14 mouse cellular contexts compared by ENCODE assay signal in the genomic region with DNA sequence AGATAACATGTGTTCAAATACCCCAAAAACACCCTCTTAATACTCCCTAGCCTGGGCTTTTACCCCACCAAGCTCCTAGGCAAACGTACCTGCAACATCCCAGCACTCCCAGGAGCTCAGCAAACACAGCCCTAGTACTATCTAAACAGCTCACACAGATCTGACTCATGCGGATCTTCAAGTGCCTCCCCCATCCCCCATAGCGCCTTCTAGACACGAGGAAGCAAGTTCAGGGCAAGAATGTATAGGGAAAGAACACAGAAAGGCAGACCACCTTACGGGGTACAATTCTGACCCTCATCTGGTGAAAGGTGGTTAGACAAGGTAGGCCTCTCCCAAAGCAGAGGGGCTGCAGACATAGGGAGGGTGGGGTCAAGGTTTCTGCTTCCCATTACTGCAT. TPM values are rescaled to one million over a fixed set of nuclear protein-coding genes. Genes with fewer than 3 reads are reported as not detected.
DNase-seq lines count a peak whose midpoint lies in the region; ATAC-seq and TF ChIP-seq lines count a peak whose summit lies in the region.
"Had no signal": no experiment of that assay in that cellular context is flagged by ENCODE, and none has a peak within 500 bp of the region (broad histone marks: within the 10 kb centered on the region; RNA-seq: fewer than 3 reads in every experiment).

No protein-coding gene starts in this region.

- peak; percentile 67 for ATAC-seq in liver, embryonic 13.5 days (ENCODE audit: low read depth)
- ATAC-seq in forebrain, embryonic 16.5 days = no peak
- ATAC-seq: Patski had no signal

- no peak for TF ChIP-seq CTCF in layer of hippocampus, adult 2 months (conservative IDR thresholded peaks at IDR 0.05)

- WGBS in liver, embryonic 13.5 days (ENCODE audit: insufficient replicate concordance) = 21% methylated on average over 5 of the region's 5 CpGs
- WGBS in forebrain, embryonic 16.5 days = 53% methylated on average over 5 of the region's 5 CpGs

- H3K36me3 ChIP-seq in liver, embryonic 13.5 days = no peaks in the 10 kb centered on the region
- 0 out of 2 replicates have a peak, but pooled peaks cover 2% of the 10 kb centered on the region for H3K36me3 ChIP-seq in forebrain, embryonic 16.5 days (ENCODE audit: control insufficient read depth, insufficient read depth)
- H3K36me3 ChIP-seq: embryonic facial prominence, embryonic 13.5 days; lung, embryonic 15.5 days had no signal

- peaks cover 7% of the 10 kb centered on the region for H3K27me3 ChIP-seq in liver, embryonic 13.5 days
- H3K27me3 ChIP-seq in forebrain, embryonic 16.5 days (replicated peaks; ENCODE audit: control insufficient read depth, insufficient read depth, low read length) = no peaks in the 10 kb centered on the region
- H3K27me3 ChIP-seq: embryonic facial prominence, embryonic 13.5 days; lung, embryonic 15.5 days; Patski had no signal

- H3K9me3 ChIP-seq in liver, embryonic 13.5 days (replicated peaks) = no peaks in the 10 kb centered on the region; the same call in 1 of the 2 replicates
- H3K9me3 ChIP-seq in forebrain, embryonic 16.5 days (ENCODE audit: control insufficient read depth, low read length) = no peaks in the 10 kb centered on the region
- H3K9me3 ChIP-seq: embryonic facial prominence, embryonic 13.5 days; lung, embryonic 15.5 days had no signal

- H3K4me1 ChIP-seq in liver, embryonic 13.5 days (replicated peaks) = peaks cover 21% of the 10 kb centered on the region
- H3K4me1 ChIP-seq in forebrain, embryonic 16.5 days (replicated peaks; ENCODE audit: control insufficient read depth, insufficient read depth, low read length) = peaks cover 11% of the 10 kb centered on the region

- no peak overlapping the region for H3K4me3 ChIP-seq in layer of hippocampus, adult 2 months
- H3K4me3 ChIP-seq in liver, embryonic 13.5 days (replicated peaks) = no peak overlapping the region
- no peak overlapping the region for H3K4me3 ChIP-seq in forebrain, embryonic 16.5 days (replicated peaks; ENCODE audit: low read length)
- H3K4me3 ChIP-seq: embryonic facial prominence, embryonic 13.5 days; lung, embryonic 15.5 days had no signal

- H3K4me2 ChIP-seq in liver, embryonic 13.5 days = peak overlapping the region; percentile 29
- no peak overlapping the region for H3K4me2 ChIP-seq in forebrain, embryonic 16.5 days (ENCODE audit: low read length)
- H3K4me2 ChIP-seq: embryonic facial prominence, embryonic 13.5 days; lung, embryonic 15.5 days; midbrain, embryonic 11.5 days had no signal

- no peak overlapping the region for H3K9ac ChIP-seq in liver, embryonic 13.5 days
- H3K9ac ChIP-seq in forebrain, embryonic 16.5 days (replicated peaks; ENCODE audit: low read depth, low read length) = no peak overlapping the region
- H3K9ac ChIP-seq: embryonic facial prominence, embryonic 13.5 days; lung, embryonic 15.5 days had no signal

- DNase-seq in layer of hippocampus, adult 2 months (ENCODE audit: low spot score in 2 of 2) = no peak
- DNase-seq in layer of hippocampus, adult 9-11 months = no peak
- DNase-seq in MEL-GATA-1-ER (ENCODE audit: extremely low read depth, low read depth) (peak; percentile 52), NIH3T3 (ENCODE audit: low read depth) (peak; percentile 47)
- no peak for DNase-seq in liver, embryonic 13.5 days
- DNase-seq in gastrocnemius, adult 8-10 months (ENCODE audit: low spot score in 2 of 2) = no peak
- no peak for DNase-seq in layer of hippocampus, postnatal 25 days (ENCODE audit: extremely low spot score in 1 of 2, low spot score in 1 of 2)
- DNase-seq: thymus, postnatal 25 days had no signal

- H3K27ac ChIP-seq in layer of hippocampus, adult 2 months = peak overlapping the region; percentile 93
- H3K27ac ChIP-seq in liver, embryonic 13.5 days = no peak overlapping the region
- no peak overlapping the region for H3K27ac ChIP-seq in forebrain, embryonic 16.5 days (ENCODE audit: low read length)
- H3K27ac ChIP-seq: embryonic facial prominence, embryonic 13.5 days; lung, embryonic 15.5 days had no signal

RNA-seq across cellular contexts. Expression of a gene that starts 12.8 kb away (rescaled TPM):
- not detected for total RNA-seq in layer of hippocampus, adult 2 months (2021)
- polyA plus RNA-seq in liver, embryonic 13.5 days (2015; fragmentation: Nextera tagmentation; extraction: Ambion mirVana) = 1.6 and 1.9 TPM in 2 replicates
- 0.24 TPM in 1 of 2 replicates, not detected in the other for polyA plus RNA-seq in forebrain, embryonic 16.5 days (2015; fragmentation: Nextera tagmentation; extraction: Ambion mirVana)
- 100 to 1,000 TPM; 239 to 486 (median 316) TPM for total RNA-seq in gastrocnemius, adult 8-10 months (2022)
- under 1 TPM; 0.17 to 0.19 TPM for total RNA-seq in layer of hippocampus, postnatal 25 days (2021)
- total RNA-seq: common myeloid progenitor, adult 5-6 weeks had no signal
- polyA plus RNA-seq: Patski had no signal

RNA-seq across cellular contexts. Expression of a gene that starts 24.1 kb away (rescaled TPM):
- total RNA-seq in layer of hippocampus, adult 2 months (2021) = 10 to 100 TPM; 11.1 to 12.4 TPM
- polyA plus RNA-seq in liver, embryonic 13.5 days (2015; fragmentation: Nextera tagmentation; extraction: Ambion mirVana) = 1.8 and 2.4 TPM in 2 replicates
- 1.9 and 2.1 TPM in 2 replicates for polyA plus RNA-seq in forebrain, embryonic 16.5 days (2015; fragmentation: Nextera tagmentation; extraction: Ambion mirVana)
- 1 to 10 TPM in 3 of 4 experiments, under 1 TPM in 1; 0.24 to 2.7 (median 1.3) TPM for total RNA-seq in gastrocnemius, adult 8-10 months (2022)
- total RNA-seq in layer of hippocampus, postnatal 25 days (2021) = 10 to 100 TPM in 1 of 2 experiments, 1 to 10 TPM in 1; 7.3 to 10.8 TPM

RNA-seq across cellular contexts. Expression of a gene that starts 29.1 kb away (rescaled TPM):
- 100 to 1,000 TPM; 202 to 221 TPM for total RNA-seq in layer of hippocampus, adult 2 months (2021)
- 0.12 and 0.13 TPM in 2 replicates for polyA plus RNA-seq in liver, embryonic 13.5 days (2015; fragmentation: Nextera tagmentation; extraction: Ambion mirVana)
- polyA plus RNA-seq in forebrain, embryonic 16.5 days (2015; fragmentation: Nextera tagmentation; extraction: Ambion mirVana) = 21.3 and 21.5 TPM in 2 replicates
- under 1 TPM; 0.19 to 0.97 (median 0.69) TPM for total RNA-seq in gastrocnemius, adult 8-10 months (2022)
- total RNA-seq in layer of hippocampus, postnatal 25 days (2021) = 100 to 1,000 TPM; 224 to 230 TPM
- total RNA-seq: common myeloid progenitor, adult 5-6 weeks had no signal

Comparison
In these comparisons a context has a peak if more than half of its experiments do, and no peak if none do; other contexts are left out.
1. DNase-seq: peak in MEL-GATA-1-ER (single experiment) and NIH3T3 (single experiment); none in layer of hippocampus, adult 2 months (0 of 2), layer of hippocampus, adult 9-11 months (single experiment), liver, embryonic 13.5 days (single experiment), gastrocnemius, adult 8-10 months (0 of 2) and layer of hippocampus, postnatal 25 days (0 of 2).
2. RNA of a gene that starts 12.8 kb away (total RNA-seq): 239 to 486 TPM in gastrocnemius, adult 8-10 months; 0.17 to 0.19 TPM in layer of hippocampus, postnatal 25 days and not detected in layer of hippocampus, adult 2 months; every median in the first group is over 100 times any median in the second.
3. RNA of a gene that starts 29.1 kb away (total RNA-seq): 224 to 230 TPM in layer of hippocampus, postnatal 25 days and 202 to 221 TPM in layer of hippocampus, adult 2 months; 0.19 to 0.97 TPM in gastrocnemius, adult 8-10 months; every median in the first group is over 100 times any median in the second.